Mouse (Mus musculus): ENCODE data around the gene Sipa1l2. TPM values are rescaled to one million over a fixed set of nuclear protein-coding genes. Genes with fewer than 3 reads are reported as not detected.

Sipa1l2 gene
- total RNA-seq, 2 experiments from 2014 or later, result 60.7 to 73.7 TPM

DNA sequence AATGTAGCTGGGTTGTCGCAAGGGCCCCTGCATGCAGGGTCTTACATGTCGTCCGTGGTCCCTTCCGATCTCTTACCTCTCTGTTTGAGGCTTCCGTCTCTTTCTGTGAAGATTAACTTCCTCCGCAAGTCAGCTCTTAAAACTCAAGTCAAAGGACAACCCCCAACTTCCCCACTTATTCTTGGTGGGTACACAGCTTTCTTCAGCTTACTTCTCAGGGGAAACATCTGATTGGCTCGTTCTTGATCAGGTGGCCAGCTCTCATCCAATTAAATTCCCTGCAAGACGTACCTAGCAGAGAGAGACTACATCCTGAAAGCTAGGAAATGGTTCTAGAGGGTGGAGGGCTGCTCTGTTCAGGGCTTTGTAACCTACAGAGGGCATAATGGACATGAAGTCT lies 178.3 kb downstream of the Sipa1l2 start:
- DNase-seq, result no peak

DNA sequence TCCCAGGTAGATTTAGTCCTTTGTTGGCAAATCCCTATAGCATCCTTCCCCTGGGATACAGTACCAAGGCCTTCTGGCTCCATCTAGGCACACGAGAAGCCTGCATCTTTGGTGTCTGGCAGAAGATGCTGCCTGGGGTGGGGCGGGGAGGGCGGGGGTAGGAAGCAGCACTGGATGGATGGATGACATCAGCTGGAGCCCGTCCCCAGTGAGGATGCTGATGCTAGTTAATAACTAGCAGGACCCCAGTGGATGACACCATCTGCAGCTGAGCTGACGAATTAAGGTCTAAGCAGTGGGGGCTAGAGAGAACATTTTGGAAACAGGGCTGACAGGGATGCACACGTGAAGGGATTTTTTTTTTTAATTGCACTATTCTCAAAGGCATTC lies 179.1 kb downstream of the Sipa1l2 start:
- no peak for DNase-seq

DNA sequence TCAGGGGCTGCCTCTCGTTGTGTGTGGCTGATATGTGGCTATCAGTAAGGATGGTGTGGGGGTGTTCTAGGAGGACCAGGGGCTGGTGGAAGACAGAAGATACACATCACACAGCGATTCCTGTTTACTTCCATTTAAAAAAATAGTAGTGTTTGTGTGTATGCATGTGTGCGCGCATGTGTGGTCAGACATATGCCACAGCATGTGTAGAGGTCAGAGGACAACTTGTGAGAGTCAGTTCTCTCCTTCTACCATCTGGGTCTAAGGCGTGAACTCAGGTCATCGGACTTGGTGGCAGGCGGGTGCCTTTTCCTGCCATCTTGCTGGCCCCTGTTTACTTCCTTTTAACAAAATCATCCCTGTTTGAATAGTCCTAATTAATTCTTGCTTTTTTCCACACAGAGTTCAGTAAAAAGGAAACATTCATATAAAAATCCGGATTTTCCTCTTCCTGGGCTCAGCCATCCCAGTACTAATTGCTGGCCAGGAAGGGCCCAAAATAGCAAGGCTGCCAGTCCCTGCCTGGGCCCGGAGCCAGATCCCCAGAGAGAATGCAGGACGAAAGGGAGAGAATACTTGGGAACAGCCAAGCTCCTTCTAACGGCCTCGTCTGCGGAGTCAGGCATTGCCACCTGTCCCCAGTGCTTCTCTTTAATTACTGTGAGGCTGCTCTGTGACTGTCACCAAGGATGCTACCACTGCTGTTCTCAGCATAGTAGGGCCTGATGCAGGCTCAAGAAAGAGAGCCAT lies 179.7 kb downstream of the Sipa1l2 start:
- DNase-seq, result peak; percentile 78 to 81

DNA sequence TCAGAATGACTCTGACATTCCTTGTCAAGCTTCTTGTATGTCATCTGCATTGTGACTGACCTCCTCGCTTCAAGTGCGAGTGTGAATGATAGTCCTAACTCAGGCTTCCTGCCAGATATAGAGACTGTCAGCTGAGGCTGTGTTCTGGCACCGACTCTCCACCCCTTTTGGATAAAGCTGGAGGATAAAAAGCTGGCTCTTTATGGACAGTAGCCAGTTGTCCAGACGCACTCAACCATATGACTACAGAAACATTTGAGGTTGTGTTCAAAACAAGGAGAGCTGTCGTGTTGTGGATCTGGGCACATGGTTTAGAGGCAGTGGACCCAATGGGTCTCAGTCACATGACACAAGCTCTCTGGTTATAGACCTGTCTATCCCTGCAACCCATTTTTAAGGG lies 180.3 kb downstream of the Sipa1l2 start:
- DNase-seq, result peak in 1 of 2 experiments; percentile 27

DNA sequence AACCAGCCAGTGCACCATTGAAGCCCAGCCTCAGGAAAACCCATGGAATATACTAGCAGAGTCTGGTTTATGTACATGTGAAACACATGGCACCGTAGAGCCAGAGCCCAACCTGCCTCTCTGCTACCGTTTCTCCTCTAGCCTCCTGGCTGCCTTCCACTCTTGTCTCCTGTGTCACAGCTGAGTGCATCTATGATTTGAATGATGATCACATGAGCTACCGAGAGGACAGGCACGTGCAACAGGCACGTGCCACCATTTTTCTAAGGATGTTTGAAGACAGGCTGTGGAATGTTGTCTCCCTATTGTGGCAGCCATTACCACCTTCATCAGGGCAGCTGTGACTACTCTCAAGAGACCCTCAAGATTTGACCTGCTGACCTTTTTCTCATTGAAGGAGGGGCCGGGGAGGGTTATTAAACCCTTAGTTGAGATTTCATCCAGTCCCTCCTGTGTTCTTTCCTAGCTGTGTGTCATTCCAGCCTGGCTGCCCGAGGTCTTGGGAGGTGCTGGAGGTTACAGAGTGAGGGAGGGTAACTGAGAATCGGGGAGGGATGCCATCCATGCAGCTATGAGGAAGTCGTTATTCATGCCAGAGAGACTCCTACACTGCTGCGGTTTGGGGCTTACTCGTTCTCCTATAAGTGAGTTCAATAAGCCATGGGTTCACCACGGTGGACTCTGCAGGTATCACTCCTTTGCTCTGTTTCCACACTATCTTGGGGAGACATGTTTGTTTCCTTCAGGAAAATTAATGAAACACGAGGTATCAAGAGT lies 181.0 kb downstream of the Sipa1l2 start:
- DNase-seq, result no peak

DNA sequence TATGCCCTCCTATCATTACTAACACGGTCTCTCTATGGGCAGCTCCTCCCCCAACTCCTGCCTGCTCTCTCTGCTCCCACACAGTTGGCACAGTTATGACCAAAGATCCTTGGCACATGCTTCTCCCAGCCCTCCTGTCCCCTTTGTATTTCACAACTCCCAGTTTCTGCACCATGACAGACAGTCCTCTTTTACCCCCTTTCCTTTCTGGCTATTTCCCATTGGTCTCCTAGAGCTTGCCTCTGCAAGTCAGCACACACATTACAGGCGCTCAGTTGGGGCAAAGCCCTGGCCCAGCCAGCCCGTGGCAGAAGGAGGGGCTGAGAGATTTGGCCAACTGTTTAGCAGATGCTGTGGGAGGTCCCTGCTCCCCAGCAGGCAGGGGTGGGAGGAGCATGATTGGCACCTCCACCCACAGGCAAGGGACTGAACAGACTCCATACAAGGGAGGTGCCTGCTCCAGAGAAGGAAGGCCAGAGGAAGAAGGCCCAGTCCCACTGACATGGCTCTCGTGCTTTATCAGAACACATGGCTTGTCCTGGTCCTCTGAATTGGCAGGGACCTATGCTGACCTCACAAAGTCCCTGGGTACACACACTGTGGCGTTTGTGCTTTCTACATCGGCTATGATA lies 184.0 kb downstream of the Sipa1l2 start:
- DNase-seq, result peak; percentile 84 to 87

DNA sequence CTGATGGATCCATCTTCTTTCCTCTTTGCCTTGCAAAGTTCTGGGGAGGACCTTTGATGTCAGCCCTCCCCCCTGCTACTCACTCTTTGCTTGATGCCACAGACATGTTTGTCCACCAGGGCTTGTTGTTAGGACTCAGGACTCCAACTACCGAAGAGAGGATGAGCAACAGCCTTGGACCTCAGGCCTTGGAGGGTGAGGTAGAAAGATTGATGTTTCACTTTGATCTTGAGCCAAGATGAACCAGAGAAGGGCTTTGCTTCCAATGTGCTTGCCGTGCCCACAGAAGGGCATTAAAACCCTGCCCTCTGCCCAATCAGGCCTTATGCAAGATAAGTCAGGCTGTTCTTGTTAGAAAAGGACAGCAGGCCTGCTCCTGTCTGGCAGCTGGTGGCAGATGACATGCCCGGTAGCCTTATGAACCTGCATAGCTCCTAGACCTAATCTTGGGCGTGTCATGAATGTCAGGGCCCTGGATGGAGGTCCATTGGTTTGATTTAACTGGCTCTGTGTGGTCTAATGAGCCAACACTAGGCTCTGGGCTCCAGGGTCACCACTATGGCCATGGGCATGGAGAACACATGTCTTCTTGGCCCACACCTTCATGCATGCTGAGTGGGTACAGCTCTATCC lies 184.9 kb downstream of the Sipa1l2 start:
- no peak for DNase-seq

DNA sequence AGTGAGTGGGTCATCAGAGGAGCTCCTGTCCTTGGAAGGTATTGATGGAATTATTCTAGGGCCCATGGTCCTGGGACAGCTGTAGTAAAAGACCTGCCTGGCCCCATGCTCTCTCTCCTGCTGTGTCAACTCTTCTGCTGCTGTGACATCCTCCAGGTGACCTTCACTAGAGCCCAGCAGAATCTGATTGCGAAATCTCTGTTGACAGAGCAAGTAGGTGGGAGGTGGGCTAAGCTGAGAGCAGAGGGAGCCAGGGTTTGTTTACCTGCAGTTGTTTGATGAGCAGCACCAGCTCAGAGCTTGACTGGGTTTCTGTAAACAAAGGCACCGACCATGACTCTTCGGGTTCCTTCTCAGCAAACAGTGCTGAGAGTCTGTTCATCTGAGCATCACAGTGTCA lies 187.9 kb downstream of the Sipa1l2 start:
- DNase-seq, result no peak

DNA sequence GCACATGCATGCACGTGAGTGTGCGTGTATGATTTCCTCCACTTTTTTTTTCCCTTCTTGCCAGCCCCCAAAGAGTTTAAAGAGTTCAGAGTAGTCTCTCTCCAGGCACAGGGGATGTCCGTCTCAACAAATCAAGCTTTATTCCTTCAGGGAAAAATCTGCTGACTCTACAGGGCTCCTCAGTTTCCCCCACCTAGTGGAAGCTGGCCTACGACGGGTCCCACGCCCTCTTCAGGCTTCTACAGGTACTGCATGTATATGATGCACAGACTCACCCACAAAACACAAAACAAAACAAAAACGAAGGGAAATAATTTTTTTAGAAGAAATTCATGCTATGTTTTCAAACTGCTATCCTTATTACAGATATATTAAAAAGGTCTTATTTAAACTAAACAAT lies 189.7 kb downstream of the Sipa1l2 start:
- no peak for DNase-seq

DNA sequence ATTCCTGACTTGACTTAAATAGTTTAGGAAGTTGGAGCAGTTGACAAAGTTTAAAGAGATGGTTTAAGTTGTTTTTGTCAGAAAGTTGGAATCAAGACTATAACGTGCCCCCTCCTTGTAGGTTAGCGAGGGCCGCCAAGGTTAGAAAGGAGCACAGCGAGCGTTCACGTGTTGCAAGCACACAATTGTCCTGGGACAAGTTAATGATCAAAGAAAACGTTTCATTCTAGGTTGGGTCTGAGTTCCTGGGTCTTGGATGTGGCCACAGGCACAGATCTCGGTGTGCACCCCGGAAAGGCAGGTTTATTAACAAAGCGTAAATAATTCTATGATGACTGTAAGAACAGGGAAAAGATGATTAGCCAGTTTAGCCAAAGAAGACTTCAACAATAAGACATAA lies 190.5 kb downstream of the Sipa1l2 start:
- DNase-seq, result no peak

DNA sequence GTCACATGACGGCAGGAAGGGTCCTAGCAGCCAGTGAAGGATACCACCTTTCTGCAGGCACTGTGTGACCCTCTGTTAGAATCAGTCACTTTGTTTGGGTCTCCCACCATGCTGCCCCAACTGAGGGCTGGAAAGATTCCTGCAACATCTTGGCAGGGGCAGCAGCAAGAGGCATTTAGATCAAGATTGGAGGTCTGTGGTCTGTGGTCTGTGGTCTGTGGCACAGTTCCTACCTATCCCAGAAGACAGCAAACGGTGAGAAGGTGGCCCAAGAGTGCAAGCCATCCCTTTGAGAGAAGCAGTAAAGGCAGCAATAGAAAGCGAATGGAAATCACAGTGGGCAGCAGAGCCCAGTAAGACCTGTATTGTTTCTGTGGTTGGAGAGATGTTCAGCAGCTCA lies 191.9 kb downstream of the Sipa1l2 start:
- DNase-seq, result no peak

DNA sequence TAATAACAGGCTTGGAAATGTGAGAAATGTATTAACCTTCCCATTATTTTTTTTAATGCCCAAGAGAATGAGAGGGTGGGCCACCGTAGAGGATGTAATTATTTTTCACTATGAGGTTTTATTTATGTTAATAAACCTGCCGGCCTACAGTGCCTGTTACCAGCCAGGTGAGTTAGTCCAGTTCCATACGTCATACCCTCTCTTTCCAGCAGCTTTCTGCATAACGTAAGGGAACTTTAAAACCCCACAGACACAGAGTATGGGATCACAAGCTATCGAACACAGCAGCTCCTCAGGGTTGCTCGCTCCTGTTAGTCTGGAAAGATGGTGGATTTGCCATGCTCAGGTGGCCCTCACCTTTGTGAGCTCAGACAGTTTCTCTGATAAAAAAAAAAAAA lies 193.2 kb downstream of the Sipa1l2 start:
- no peak for DNase-seq

DNA sequence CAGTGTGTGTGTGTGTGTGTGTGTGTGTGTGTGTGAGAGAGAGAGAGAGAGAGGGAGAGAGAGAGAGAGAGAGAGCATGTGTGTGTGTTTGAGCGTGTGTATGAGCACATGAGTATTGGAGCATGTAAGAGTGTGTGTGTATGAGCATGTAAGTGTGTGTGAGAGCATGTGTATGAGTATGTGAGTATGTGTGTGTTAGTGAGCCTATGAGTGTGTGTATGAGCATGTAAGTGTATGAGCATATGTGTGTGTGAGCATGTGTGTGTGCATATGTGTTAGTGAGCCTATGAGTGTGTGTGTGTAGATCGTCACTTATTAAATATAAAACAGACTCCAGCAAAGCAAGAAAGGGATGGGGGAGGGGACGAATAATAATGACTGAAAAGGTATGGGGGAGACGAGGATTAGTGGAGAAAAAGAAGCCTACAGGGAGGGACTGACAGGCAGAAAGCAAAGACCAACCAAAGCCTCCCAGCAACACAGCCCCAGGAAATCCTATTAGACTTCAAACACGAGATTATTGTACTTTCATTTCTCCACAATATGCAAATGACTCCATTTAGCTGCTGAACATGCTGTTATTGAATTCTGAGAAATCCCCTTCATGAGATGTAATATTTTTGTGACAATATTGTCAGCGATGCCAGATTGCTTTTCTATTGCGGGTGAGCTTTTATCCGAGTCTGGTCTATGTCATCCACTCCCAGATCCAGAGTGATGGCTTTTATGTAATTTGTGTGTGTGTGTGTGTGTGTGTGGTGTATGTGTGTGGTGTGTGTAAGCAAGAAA lies 193.8 kb downstream of the Sipa1l2 start:
- DNase-seq, result no peak

DNA sequence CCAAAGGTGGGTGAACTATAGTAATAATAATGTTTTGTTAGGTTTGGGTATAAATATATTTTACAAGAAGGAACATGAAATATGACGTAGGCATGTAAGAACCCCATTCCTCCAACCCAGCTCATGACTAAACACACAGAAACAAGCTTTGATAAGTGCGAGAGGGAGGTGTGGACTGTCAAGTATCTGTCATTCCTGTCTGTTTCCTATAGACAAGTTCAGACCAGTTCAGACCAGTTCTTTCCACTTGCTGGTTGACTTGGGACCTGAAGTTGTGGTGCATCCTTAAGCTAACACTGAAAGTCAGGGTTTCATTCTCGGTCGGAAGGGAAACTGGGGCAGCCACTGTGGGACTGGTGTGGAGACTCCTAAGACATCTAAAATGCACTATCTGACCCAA lies 197.0 kb downstream of the Sipa1l2 start:
- no peak for DNase-seq

DNA sequence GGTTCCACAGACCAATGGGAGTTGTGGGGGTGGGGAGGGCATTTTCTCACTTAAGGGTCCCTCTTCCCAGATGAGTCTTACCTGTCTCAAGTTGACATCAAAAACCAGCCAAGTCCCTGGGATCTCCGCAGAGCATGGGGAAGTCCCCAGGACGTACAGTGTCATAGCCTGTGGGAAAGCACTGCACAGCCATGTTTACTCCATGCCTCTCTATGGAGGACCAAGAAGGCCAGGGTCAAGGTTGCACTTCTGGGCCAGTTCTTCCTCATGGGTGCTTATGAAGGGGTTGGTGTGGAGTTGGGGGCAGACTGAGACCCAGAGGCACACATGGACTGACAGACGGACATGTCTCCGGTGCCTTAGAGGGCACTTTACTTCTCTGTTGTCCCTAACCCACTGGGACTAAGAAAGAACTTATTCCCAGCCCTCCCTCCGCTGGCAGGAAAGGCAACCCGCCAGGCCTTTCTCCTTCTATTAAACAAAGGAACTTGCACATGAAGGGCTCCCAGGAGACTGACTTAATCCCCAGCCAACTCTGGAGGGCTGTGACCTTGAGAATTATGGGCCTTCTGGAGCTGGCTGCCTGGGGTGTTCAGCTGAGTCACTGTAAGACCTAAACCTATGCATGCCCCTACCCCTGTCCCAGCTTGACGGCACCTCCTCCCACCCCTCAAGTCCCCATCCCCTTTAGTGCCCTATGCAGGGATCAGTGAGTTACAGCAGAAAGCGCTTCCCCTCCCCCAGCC lies 199.9 kb downstream of the Sipa1l2 start:
- no peak for DNase-seq

DNA sequence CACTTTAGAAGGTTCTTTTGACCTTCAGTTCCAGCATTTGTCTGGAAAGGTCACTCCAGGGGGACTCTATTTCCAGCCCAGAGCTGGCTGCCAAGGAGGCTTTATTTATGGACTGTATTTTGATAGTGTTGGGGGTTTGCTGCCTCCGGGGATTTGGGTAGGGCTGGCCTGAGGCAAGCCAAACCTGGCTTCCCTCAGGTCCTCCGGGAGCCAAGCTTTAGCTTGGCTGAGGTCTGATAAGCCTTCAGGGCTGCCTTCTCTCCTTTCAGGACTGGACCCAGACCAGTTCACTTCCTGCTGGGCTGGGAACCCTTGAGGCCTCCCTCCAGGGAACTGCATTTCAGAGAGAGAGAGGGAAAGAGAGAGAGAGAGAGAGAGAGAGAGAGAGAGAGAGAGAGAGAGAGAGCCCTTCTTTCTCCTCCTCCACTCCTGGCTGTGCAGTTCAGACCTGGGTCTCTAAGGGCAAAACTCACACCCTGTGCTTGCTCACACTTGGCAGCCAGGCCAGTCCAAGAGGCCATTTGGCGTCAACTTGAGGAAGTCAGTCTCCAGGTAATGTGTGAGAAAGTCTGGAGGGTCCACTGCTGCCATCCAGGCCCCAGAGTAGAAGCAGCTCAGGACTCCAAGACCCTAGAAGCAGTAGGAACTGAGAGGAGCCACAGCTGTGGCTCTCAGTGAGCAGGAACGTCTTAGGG lies 201.1 kb downstream of the Sipa1l2 start:
- DNase-seq, result no peak
